Mouse (Mus musculus): ENCODE measurements around the gene Pxt1. TPM values are rescaled to one million over a fixed set of nuclear protein-coding genes. Genes with fewer than 3 reads are reported as not detected.
"Not testable (repeated sequence)": the region's sequence is repeated elsewhere in the genome, so short reads cannot be mapped to it uniquely, and the experiment has no call there.

Pxt1 gene
- polyA plus RNA-seq (2016; fragmentation: Nextera tagmentation; extraction: Ambion mirVana): not detected in 2 replicates

DNA sequence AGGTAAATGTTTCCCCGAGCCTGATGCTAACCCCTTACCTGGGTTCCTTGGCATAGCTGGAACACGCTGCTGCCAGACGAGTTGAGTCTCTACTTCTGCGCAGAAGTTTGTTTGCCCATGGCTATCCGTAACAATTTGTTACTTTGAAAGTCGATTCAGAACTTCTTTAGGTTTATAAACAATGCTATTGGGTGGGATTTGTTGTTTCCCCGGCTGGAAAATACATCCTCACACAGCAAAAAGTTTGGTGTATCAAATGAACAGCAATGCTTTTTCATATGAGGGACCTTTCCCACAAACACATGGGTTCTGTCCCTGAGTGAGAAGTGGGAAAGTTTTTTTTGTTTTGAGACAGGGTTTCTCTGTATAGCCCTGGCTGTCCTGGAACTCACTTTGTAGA lies at the start of gene Pxt1:
Gene Pxt1 (minus strand): TSS at position 101 of the 400 bp plus-strand sequence.
- no peak for ATAC-seq (ENCODE audit: low FRiP score)
- H3K4me3 ChIP-seq: no peak within 1 kb of the TSS
- H3K27ac ChIP-seq: no peak within 1 kb of the TSS
- peaks cover 5% of the 10 kb centered on the region; the same call in 1 of the 2 replicates for H3K9me3 ChIP-seq (replicated peaks)
- H3K27me3 ChIP-seq: no peaks in the 10 kb centered on the region
- H3K36me3 ChIP-seq: no peaks in the 10 kb centered on the region
- 93% methylated on average over 7 of the region's 7 CpGs for WGBS
- H3K4me2 ChIP-seq (replicated peaks): no peak within 1 kb of the TSS
- H3K9ac ChIP-seq: no peak within 1 kb of the TSS
- H3K4me1 ChIP-seq: no peaks in the 10 kb centered on the region

DNA sequence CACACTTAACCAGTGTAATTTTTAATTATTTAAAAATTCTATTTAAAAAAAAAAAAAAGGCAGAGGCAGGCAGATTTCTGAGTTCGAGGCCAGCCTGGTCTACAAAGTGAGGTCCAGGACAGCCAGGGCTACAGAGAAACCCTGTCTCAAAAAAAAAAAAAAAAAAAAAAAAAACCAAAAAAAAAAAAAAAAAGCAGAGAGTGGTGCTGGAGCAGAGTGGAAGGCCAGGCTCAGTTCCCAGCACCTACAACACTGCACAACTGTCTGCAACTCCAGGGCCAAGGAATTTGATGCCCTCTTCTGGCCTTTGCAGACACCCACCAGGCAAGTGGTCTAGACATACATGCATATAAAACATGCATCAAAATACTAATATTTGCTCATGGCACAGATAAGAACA lies 49.4 kb upstream of the Pxt1 start:
- H3K27ac ChIP-seq; H3K4me3 ChIP-seq; ATAC-seq (ENCODE audit: low FRiP score); H3K27me3 ChIP-seq; H3K4me1 ChIP-seq; H3K9me3 ChIP-seq (replicated peaks); H3K4me2 ChIP-seq (replicated peaks); H3K9ac ChIP-seq: not testable (repeated sequence)
- 100% methylated on average over 1 of the region's 1 CpGs for WGBS
- peaks cover 57% of the 10 kb centered on the region for H3K36me3 ChIP-seq

DNA sequence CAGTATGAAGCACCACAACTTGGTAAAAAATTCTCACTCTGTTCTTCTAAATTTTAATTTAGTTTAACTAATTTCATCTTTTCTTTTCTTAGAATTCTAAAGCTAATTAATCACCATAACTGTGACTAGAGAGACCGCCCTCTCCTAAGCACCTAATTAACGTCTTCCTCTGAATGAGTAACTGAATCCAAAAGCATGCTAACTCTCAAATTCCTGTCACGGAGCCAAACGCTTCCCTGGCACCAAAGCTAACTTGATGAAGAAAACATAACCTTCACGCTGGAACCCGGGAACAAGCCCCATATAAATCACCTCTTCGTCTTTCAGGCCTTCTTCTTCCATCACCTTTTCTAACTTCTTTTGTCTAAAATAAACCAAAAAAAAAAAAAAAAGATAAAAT lies 48.5 kb upstream of the Pxt1 start:
- Histone ChIP-seq H3K9ac (no peak overlapping the region), H3K4me2 (replicated peaks) (no peak overlapping the region), H3K27ac (no peak overlapping the region), H3K9me3 (replicated peaks) (no peaks in the 10 kb centered on the region), H3K4me1 (no peaks in the 10 kb centered on the region), H3K27me3 (no peaks in the 10 kb centered on the region), H3K36me3 (peaks cover 59% of the 10 kb centered on the region), H3K4me3 (no peak overlapping the region)
- WGBS: 74% methylated on average over 7 of the region's 7 CpGs
- no peak for ATAC-seq (ENCODE audit: low FRiP score)

DNA sequence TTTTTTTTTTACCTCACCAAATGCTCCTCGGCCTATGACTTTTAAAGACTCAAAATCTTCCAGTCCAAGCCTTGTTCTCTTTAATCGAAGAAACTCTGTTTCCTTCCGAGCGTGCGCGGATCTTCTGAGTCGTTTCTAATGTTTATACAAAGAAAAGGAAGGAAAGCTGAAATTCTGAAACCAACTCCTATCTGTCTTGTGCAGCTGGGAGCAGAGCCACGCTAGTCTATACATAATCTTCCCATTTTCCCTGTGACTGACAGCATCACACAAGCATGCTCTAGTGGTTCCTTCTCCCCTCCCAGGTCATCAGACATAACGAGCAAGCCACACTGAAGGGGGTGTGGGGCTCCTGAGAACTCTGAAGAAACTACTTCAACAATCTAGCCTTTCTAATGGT lies 47.6 kb upstream of the Pxt1 start:
- Histone ChIP-seq H3K4me3 (no peak overlapping the region), H3K4me2 (replicated peaks) (no peak overlapping the region), H3K27ac (no peak overlapping the region), H3K27me3 (no peaks in the 10 kb centered on the region), H3K36me3 (peaks cover 59% of the 10 kb centered on the region), H3K9me3 (replicated peaks) (no peaks in the 10 kb centered on the region), H3K9ac (no peak overlapping the region), H3K4me1 (no peaks in the 10 kb centered on the region)
- no peak for ATAC-seq (ENCODE audit: low FRiP score)
- 91% methylated on average over 9 of the region's 9 CpGs for WGBS

DNA sequence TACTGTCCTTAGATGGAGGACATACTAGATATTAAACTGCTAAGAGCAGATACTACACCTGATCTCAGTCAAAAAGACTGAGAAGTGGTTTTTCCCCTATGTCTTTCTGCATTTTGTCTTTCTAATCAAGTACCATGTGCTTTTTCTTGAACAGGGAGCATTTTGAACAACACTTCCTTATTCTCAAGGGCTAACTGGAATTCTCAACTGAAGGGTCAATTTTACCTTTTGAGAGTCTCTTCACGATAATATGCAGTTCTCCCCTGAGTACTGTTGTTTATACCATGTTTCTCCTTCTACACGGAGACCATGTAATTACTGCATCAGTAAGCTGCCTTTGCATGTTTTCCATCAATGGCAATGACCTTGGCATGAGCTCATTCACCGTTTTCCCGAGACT lies 46.4 kb upstream of the Pxt1 start:
- 79% methylated on average over 4 of the region's 4 CpGs for WGBS

DNA sequence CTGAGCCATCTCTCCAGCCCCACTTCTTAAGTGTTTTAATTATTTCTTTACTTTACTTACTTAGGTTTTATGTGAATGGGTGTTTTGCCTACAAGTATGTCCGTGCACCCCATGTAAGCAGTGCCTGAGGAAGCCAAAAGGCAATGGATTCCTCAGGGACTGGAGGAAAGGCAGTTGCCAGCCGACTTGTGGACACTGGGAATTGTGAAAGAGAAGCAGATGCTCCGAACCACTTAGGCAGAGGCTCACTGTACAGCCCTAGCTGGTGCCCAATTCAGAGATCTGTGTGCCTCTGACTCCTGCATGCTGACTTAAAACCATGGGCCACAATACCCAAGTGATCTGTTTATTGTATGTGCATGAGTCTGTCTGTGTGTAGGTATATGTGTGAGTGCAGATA lies 45.4 kb upstream of the Pxt1 start:
- Histone ChIP-seq H3K27ac (no peak overlapping the region), H3K9ac (no peak overlapping the region), H3K36me3 (peaks cover 75% of the 10 kb centered on the region), H3K27me3 (no peaks in the 10 kb centered on the region), H3K4me3 (no peak overlapping the region), H3K9me3 (replicated peaks) (no peaks in the 10 kb centered on the region), H3K4me1 (no peaks in the 10 kb centered on the region), H3K4me2 (replicated peaks) (no peak overlapping the region)
- 85% methylated on average over 3 of the region's 3 CpGs for WGBS
- no peak for ATAC-seq (ENCODE audit: low FRiP score)

More for the DNA sequence above, 46.4 kb upstream of the Pxt1 start:
- no peak overlapping the region for H3K4me2 ChIP-seq (replicated peaks)
- H3K4me3 ChIP-seq: no peak overlapping the region
- H3K27me3 ChIP-seq: no peaks in the 10 kb centered on the region
- H3K27ac ChIP-seq: no peak overlapping the region
- no peak for ATAC-seq (ENCODE audit: low FRiP score)
- H3K9ac ChIP-seq: no peak overlapping the region
- H3K36me3 ChIP-seq: peaks cover 70% of the 10 kb centered on the region
- no peaks in the 10 kb centered on the region for H3K9me3 ChIP-seq (replicated peaks)
- no peaks in the 10 kb centered on the region for H3K4me1 ChIP-seq

DNA sequence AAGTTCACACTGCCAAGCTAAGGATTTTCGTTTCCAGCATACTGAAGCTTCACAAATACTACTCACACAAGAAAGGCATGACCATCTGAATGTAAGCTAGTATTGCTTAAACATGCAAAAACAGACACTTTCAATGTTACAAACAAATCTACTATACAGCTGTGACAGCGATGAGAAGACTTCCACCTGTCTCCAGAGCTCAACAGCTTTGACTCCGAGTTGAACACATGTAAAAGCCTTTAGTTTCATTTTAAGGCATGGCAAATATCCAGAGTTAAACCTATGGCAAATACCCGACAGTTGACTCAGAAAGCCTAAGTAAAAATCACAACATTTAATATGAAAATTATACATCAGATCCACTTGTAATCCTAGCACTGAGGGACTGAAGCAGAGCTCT lies 44.7 kb upstream of the Pxt1 start:
- Histone ChIP-seq H3K4me3 (no peak overlapping the region), H3K9ac (no peak overlapping the region), H3K4me1 (no peaks in the 10 kb centered on the region), H3K36me3 (peaks cover 82% of the 10 kb centered on the region), H3K9me3 (replicated peaks) (no peaks in the 10 kb centered on the region), H3K4me2 (replicated peaks) (no peak overlapping the region), H3K27me3 (no peaks in the 10 kb centered on the region), H3K27ac (no peak overlapping the region)
- 91% methylated on average over 4 of the region's 4 CpGs for WGBS
- no peak for ATAC-seq (ENCODE audit: low FRiP score)

DNA sequence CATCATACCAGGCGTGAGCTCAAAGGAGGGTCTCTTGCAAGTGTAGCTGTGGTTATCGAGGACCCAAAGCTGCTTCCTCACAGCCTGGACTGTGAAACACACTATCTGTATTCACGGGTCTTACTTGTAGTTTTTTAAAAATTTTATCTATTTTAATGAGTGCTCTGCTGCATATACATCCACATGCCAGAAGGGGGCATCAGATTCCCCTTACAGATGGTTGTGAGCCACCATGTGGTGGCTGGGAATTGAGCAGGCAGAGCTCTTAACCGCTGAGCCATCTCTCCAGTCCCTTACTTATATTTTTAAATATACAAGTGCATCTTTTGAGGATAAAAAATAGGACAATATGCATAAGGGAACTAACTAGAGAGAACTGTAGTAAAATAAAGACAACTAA lies 44.1 kb upstream of the Pxt1 start:
- H3K36me3 ChIP-seq: peaks cover 88% of the 10 kb centered on the region
- no peaks in the 10 kb centered on the region for H3K4me1 ChIP-seq
- ATAC-seq (ENCODE audit: low FRiP score): no peak
- WGBS: 72% methylated on average over 4 of the region's 4 CpGs
- no peak overlapping the region for H3K4me2 ChIP-seq (replicated peaks)
- H3K27ac ChIP-seq: no peak overlapping the region
- H3K9me3 ChIP-seq (replicated peaks): no peaks in the 10 kb centered on the region
- no peak overlapping the region for H3K4me3 ChIP-seq
- no peaks in the 10 kb centered on the region for H3K27me3 ChIP-seq
- H3K9ac ChIP-seq: no peak overlapping the region

DNA sequence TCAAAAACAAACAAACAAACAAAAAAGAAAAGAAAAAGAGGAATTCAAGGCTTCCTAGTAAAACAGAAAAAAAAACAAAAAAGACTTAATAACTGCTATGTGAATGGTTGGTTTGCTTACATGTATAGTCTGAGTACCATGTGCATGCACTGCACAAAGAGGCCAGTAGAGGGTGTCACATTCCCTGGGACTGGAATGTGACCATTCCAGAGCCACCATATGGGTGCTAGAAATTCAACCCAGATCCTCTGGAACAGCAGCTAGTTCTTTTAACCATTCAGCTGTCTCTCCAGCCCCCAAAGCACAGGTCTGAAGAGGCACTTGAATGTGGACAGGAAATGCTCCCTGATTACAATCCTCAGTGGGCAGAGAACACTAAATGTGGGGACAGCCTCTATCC lies 43.2 kb upstream of the Pxt1 start:
- no peak overlapping the region for H3K9ac ChIP-seq
- no peak overlapping the region for H3K4me2 ChIP-seq (replicated peaks)
- no peaks in the 10 kb centered on the region for H3K4me1 ChIP-seq
- no peaks in the 10 kb centered on the region for H3K9me3 ChIP-seq (replicated peaks)
- H3K27ac ChIP-seq: no peak overlapping the region
- H3K27me3 ChIP-seq: no peaks in the 10 kb centered on the region
- no peak for ATAC-seq (ENCODE audit: low FRiP score)
- H3K36me3 ChIP-seq: peaks cover 93% of the 10 kb centered on the region
- no peak overlapping the region for H3K4me3 ChIP-seq

DNA sequence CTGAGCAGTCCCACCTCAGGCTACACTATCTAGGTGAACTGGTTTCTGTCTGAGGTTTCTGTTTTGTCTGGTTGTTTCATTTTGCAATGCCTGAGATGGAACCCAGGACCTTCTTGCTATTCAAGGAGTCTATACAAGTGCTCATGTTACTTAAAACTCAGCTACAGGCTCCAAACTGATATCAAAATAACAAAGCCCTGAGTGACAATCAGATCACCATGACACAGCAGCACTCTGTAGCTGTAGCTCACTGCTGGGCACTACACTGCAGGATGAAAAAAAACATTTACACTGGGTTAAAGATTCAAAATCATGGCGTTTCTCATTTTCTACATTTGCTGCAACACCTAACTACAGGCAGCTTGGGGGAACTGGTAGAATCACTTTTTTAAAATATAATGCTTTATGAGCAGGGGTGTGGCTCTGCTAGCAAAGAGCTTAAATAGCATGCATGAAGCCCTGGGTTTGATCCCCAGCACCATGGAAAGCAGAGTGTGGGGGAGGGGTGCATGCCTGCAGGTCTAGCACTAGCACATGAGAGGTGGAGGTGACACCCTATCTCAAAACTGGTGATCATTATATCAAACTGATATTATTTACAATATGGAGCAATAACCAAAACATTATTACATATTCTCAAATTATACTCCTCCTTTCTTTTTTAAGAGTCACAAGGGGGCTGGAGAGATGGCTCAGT lies 41.2 kb upstream of the Pxt1 start:
- H3K27me3 ChIP-seq: no peaks in the 10 kb centered on the region
- no peak overlapping the region for H3K4me3 ChIP-seq
- H3K9me3 ChIP-seq (replicated peaks): no peaks in the 10 kb centered on the region
- H3K36me3 ChIP-seq: peaks cover 91% of the 10 kb centered on the region
- no peak overlapping the region for H3K27ac ChIP-seq
- WGBS: 84% methylated on average over 1 of the region's 1 CpGs
- ATAC-seq (ENCODE audit: low FRiP score): no peak
- no peak overlapping the region for H3K9ac ChIP-seq
- H3K4me2 ChIP-seq (replicated peaks): no peak overlapping the region
- H3K4me1 ChIP-seq: no peaks in the 10 kb centered on the region

DNA sequence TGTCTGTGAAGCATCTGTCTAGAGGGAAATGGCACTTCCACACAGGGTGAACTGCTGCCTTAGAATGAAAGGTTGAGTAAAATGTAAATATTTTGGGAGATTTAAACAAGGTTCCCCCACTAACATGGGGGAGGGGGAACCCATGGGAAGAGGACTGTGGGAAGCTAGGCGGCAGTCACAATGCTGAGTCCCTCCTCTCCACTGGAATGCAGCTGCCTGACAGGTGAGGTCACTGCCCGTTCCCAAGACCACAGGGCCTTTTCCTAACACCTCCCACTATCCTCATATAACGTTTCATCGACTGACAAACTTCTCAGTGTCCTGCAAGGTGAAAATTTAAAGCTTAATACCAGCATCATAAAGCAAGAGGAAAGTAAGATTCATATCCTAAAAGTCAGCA lies 39.0 kb upstream of the Pxt1 start:
- H3K9me3 ChIP-seq (replicated peaks): no peaks in the 10 kb centered on the region
- no peaks in the 10 kb centered on the region for H3K27me3 ChIP-seq
- no peaks in the 10 kb centered on the region for H3K4me1 ChIP-seq
- H3K4me2 ChIP-seq (replicated peaks): no peak overlapping the region
- WGBS: 42% methylated on average over 4 of the region's 4 CpGs
- H3K36me3 ChIP-seq: peaks cover 87% of the 10 kb centered on the region
- no peak for ATAC-seq (ENCODE audit: low FRiP score)
- no peak overlapping the region for H3K9ac ChIP-seq
- no peak overlapping the region for H3K27ac ChIP-seq
- H3K4me3 ChIP-seq: no peak overlapping the region

DNA sequence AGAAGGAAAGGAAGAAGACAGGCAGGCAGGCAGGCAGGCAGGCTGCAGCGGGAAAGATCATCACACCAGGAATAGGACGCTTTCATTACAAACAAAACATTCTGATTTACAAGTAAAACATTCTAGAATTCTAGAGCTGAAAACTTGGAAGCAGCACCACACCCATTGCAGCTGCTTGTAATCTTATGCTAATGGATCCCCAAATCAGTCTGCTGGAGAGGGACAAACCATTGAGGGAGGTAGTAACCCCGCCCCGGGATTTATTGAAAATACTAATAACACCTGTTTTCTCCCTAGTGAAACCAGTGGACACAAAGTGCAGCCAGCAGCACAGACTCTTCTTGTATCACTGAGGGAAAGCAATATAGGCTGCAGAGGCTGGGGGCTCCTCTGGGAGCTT lies 37.4 kb upstream of the Pxt1 start:
- Histone ChIP-seq H3K9ac (no peak overlapping the region), H3K27ac (no peak overlapping the region), H3K9me3 (replicated peaks) (no peaks in the 10 kb centered on the region), H3K4me2 (replicated peaks) (no peak overlapping the region), H3K4me3 (no peak overlapping the region), H3K36me3 (peaks cover 84% of the 10 kb centered on the region), H3K27me3 (no peaks in the 10 kb centered on the region), H3K4me1 (no peaks in the 10 kb centered on the region)
- no peak for ATAC-seq (ENCODE audit: low FRiP score)
- WGBS: 82% methylated on average over 4 of the region's 4 CpGs

DNA sequence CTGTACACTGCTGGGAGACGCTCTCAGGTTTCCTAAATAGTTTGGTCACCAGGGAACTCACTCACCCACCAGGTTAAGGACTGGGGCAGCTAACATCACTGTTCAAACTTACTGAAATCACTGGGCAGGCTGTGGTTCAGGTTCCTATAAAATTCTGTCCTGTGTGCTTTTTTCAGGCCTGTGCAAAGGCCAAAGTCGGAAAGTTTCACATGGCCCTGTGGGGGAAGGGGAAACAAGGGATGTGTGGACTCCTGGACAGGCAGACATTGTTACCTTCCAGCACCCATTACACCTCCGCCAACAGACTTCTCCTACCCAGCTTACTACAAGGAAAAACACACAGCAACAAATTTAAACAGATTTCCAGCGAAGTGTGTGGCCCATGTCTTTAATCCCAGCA lies 35.5 kb upstream of the Pxt1 start:
- no peak for ATAC-seq (ENCODE audit: low FRiP score)
- H3K27ac ChIP-seq: no peak overlapping the region
- H3K27me3 ChIP-seq: no peaks in the 10 kb centered on the region
- no peaks in the 10 kb centered on the region for H3K4me1 ChIP-seq
- peaks cover 85% of the 10 kb centered on the region for H3K36me3 ChIP-seq
- no peak overlapping the region for H3K4me3 ChIP-seq
- no peaks in the 10 kb centered on the region for H3K9me3 ChIP-seq (replicated peaks)
- H3K4me2 ChIP-seq (replicated peaks): no peak overlapping the region
- no peak overlapping the region for H3K9ac ChIP-seq
- 94% methylated on average over 4 of the region's 4 CpGs for WGBS
